Mouse (Mus musculus) urinary bladder, postnatal 14 days (tissue): ENCODE results near the gene Aim2.

Source experiments
- DNase-seq: peaks from one replicate; pipeline ENCODE4 v3.0.0; 2021; ENCODE audit warnings: low spot score

Aim2 gene

DNA sequence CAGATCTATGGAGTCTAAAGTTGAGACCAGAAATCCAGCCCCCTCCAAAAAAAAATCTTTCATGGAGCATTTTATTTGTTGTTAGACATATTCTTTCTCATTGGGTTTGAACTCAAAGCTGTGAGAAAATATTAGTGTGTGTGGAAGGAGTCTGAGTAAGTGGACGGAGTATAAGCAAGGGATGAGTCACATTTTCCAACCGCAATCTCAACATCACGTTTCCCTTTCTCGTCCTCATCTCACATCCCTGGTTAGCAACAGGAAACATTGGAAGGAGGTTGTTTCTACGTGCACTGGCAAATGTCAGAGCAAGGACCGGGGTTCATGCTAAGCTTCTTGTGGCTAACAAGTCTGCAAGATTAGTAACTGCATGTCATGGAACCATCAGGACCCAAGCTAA lies 41.1 kb downstream of the Aim2 start:
- DNase-seq: no peak

GRCm38 (mm10) chr1:173398323-173398970 lies 47.8 kb downstream of the Aim2 start:
- peak; percentile 78 for DNase-seq

DNA sequence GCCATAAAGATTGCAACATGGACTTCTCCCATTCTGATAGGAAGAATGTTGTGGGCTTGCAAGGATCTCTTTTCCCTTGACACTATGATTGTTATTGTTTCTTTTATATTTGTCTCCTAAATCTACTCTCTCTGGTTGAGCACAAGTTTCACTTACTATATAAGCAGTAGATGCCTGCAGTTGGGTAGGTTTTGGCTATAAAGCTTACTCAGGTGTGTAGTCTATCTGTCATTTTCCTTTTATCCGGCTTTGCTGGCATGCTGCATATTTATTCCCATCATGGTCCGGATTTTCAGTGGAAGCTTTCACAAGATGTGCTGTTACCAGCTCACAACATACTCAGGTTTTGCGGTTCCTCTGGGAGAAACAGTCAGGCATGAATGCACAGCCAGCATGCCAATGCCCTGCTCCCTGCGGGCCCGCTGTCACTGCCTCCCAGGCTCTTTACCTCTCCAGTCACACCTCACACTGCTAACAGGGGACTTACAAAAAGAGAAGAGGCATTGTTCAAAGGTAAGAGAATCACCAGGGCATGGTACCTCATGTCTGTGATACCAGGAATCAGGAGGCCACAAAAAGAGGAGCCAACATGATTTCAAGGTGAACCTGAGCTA lies 54.1 kb downstream of the Aim2 start:
- no peak for DNase-seq

DNA sequence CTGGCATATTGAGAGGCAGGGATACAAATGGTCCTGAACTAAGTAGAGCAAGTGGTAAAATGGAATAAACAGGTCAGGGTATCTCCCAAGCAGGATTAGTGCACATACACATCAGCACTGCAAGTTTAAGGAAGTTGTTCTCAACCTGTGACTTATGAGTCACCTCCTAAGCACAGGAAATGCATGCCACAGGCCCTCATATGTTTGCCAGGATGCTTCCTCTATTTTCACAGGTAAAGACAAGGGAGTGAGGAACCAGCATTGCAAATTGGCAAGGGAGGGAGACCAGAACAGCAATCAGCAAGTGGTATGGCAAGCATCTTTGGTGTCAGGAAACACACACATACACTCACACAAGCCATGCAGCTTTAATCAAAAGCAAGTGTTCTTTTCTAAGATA lies 58.4 kb downstream of the Aim2 start:
- DNase-seq: no peak

DNA sequence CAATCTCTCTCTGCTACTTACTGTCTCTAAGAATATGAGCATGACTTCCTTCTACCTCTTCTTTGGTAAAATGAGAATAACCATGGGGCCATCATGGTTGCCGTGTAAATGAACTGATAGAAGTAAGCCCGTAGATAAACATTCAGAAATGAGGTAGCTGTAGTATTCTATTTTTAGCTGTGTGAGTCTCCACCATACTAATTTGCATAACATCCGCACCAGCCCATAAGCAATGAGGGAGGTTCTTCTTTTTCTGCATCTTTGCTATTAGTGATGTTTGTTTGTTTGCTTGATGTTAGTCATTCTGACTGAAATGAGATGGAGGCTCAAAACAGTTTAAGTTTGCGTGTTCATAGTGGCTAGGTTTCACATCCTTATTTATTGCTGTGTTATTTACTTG lies 61.2 kb downstream of the Aim2 start:
- DNase-seq: no peak

GRCm38 (mm10) chr1:173414631-173415030 lies 64.0 kb downstream of the Aim2 start:
- no peak for DNase-seq

DNA sequence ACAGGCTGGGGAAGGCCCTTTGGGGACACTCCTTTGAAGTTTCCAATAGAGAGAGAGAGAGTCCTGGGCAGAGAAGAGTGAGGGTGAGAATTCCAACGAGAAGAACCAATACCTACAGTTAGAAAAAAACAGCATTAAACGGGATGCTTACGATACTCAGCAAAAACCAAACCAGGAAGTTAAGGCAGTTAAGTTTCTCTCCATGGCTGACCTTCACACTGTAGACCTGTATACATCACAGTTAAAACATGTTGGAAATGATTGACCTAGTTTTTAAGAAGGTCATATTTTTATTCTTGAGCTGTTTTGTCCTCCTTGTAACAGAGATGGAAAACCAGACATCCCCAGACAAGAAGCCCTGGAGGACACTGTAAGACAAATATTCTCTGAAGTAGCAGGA lies 67.8 kb downstream of the Aim2 start:
- DNase-seq: no peak

DNA sequence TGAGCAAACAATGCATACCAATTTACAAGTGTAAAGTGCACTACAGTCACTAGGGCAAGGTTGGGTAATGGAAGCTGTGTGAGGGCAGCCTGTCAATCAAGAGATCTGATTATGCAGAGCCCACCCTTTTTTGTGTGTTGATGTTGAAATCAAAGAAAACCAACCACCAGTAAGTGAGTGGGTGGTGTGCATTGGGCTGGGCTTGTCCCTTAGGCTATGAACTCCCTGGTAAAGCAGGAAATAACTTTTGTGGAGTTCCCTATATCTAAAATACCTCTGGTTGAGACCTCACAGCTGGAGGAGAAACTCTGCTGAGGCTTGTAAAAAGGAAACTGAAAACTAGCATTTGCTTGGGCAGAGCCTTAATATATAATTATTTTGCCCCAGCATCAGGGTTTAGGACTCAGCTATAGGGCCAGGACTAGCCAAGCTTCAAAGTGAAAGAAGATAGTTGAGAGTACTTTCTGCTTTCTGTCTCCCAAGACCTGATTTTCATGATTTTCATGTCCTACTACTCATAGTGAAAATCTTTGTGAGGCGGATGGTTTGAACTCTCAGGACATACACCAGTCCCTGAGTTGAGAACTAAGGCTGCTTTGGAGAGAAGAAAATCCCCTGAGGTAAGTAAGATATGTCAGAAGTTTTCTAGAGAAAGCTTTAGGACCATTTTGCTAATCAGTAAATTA lies 68.4 kb downstream of the Aim2 start:
- DNase-seq: peak; percentile 13

GRCm38 (mm10) chr1:173420374-173420773 lies 69.7 kb downstream of the Aim2 start:
- DNase-seq: no peak

DNA sequence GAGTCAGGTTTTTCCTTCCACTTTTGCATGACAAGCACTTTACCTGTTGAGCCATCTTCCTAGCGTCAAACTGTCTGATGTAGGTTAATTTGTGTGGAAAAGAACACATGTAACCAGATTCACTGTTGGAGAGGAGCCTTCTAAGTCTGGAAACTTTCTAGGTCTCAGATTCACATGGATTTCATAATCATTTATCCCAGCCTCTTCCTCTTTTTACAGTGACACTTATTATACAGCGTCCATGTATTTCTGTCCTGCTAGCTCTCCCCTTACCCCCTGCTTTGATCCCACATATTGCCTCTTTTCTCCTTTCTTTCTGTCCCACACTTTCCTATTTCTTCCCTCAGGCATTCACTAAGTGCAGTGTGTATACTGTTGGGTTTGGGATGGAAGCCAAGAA lies 75.7 kb downstream of the Aim2 start:
- no peak for DNase-seq

DNA sequence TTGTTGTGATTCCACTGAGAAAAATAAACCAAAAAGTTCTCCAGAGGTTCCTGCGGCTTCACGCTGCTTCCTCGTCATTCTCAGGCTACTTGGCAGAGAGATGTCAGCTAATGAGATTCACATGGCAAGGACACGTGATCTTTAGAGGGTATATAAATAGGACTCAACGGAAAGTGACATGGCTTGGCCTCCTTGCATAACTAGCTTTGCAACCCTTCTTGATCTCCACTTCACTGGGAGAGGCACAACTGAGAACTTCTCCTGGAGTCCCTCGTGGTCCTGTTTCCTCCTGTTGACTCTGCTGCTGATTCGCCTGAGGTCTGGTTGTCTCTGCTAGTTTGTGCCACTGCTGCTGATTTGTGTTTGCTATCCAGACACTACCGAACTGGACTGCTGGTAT lies 76.7 kb downstream of the Aim2 start:
- DNase-seq: no peak

GRCm38 (mm10) chr1:173429995-173430699 lies 79.5 kb downstream of the Aim2 start:
- no peak for DNase-seq

- no peak for DNase-seq
Measured at GRCm38 (mm10) chr1:173432411-173432810, 81.7 kb downstream of the Aim2 start.

GRCm38 (mm10) chr1:173437161-173437953 lies 86.7 kb downstream of the Aim2 start:
- no peak for DNase-seq

DNA sequence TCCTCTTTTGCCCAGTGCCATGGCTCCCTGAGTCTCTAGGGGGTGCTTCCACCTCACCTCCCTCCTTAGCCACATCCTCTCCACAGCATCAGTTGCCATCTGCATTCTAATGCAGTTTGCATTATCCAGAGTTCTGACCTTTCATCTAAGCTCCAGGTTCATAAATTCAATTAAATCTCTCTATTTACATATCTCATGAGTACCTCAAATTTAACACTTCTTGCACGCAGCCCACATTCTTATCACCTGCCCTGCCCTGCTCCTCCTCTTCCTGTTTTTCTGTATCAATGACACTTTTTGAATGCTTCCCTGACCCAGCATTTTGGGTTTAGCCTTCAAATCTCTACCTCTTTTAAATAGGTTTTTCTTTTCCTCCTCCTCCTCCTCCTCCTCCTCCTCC lies 90.0 kb downstream of the Aim2 start:
- DNase-seq: no peak

DNA sequence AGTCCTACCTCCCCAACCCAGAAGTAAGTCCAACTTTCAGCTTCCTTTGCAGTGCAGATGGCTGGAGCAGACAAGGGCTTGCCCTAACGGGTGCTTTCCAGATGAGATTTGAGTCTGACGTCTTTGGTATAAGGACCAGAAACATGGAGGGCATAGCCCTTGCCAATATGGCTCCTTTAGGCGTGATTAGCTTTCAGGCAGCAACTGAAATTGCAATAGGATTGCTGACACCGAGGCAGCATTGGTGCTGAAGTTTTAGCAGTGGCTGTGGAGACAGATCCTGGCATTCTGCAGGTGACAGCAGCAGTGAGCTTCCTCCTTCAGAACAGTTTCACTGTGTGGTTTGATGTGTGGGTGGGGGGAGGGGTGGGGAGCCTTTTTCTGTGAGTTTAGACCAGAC lies 90.5 kb downstream of the Aim2 start:
- DNase-seq: no peak

- DNase-seq: no peak
Measured at GRCm38 (mm10) chr1:173443061-173443460, 92.4 kb downstream of the Aim2 start.

- no peak for DNase-seq
Measured at GRCm38 (mm10) chr1:173447067-173447466, 96.4 kb downstream of the Aim2 start.

- DNase-seq: no peak
Measured at GRCm38 (mm10) chr1:173450621-173451020, 99.9 kb downstream of the Aim2 start.

GRCm38 (mm10) chr1:173451665-173452064 lies 101.0 kb downstream of the Aim2 start:
- no peak for DNase-seq

DNA sequence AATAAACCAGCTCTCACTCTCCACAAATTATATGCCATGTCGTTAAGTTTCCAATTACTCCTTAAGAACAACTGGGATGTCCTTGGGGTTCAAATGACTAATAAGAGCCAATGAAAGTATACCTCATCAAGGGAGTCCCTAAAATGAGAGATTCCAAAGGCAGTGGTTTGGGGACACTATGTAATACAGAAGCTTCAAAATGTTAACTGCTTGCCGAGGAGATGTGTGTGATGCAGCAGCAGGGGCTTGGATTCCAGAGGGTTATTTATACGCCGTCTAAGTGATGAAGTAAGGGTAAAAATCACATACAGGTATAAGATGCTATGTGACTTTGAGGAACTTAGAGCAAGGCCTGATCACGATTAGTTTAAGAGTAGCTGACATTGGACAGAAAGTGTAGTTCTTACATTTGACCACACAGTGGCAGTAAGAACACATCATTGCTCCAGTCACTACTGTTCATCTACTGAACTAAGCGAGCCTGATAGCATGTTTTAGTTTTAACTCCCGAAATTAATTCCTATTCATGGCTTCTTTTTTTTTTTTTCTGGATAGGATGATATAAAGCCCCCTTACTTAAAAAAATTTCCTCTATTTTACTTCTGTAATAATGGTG lies 105.6 kb downstream of the Aim2 start:
- DNase-seq: no peak

DNA sequence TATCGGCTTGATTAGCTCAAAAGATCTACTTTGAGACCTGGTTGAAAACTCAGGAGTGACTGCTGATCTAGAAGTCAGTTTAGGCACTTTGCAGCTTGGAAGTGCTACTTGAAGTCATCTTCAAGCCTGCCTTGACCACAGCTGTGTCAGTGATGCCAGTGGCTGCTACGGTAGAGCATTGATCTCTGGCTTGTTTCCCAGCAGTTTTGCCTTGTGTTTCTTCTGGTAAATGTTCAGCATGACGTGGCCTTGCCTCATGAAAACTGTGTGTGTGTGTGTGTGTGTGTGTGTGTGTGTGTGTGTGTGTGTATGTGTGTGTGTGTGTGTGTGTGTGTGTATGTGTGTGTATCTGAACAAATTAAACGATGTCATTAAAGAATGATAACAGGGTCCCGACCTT lies 106.1 kb downstream of the Aim2 start:
- no peak for DNase-seq
